Mouse (Mus musculus): ENCODE data around the gene Syt12. TPM values are rescaled to one million over a fixed set of nuclear protein-coding genes. Genes with fewer than 3 reads are reported as not detected.
"Not testable (repeated sequence)": the region's sequence is repeated elsewhere in the genome, so short reads cannot be mapped to it uniquely, and the experiment has no call there.

The Syt12 gene
- polyA plus RNA-seq, 1 experiment = not detected

DNA sequence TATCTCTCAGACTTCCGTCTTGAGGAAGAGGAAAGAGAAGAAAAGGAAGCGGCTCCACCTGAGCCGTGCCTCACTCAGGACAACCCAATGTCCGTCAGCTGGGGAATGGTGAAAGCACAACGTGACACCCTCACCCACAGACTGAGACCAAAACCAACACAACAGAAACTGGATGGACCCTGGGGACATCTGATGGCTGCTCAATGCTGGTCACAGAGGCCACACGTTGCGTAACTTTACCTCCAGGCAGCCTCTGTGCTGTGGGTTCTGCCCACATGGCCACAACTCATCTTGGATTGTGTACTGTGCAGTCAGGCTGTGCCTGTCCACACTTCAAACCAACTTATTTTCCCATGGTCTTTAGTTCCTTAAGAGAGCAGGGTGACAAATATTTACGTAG, 15.3 kb downstream of the Syt12 start:
- TF ChIP-seq CTCF (IDR thresholded peaks at IDR 0.05; ENCODE audit: control insufficient read depth, insufficient read depth, low read length) = no peak
- no peak for TF ChIP-seq POLR2A (IDR thresholded peaks at IDR 0.05; ENCODE audit: borderline replicate concordance, control insufficient read depth, low read depth, low read length)
- H3K27ac ChIP-seq (ENCODE audit: control insufficient read depth, insufficient read depth, low read depth, low read length, poor library complexity) = no peak overlapping the region
- peaks cover 2% of the 10 kb centered on the region for H3K4me1 ChIP-seq (ENCODE audit: control insufficient read depth, insufficient read depth, low read length)
- WGBS = 24% methylated on average over 8 of the region's 8 CpGs
- no peak overlapping the region for H3K4me3 ChIP-seq (replicated peaks; ENCODE audit: control insufficient read depth, low read depth, low read length)

DNA sequence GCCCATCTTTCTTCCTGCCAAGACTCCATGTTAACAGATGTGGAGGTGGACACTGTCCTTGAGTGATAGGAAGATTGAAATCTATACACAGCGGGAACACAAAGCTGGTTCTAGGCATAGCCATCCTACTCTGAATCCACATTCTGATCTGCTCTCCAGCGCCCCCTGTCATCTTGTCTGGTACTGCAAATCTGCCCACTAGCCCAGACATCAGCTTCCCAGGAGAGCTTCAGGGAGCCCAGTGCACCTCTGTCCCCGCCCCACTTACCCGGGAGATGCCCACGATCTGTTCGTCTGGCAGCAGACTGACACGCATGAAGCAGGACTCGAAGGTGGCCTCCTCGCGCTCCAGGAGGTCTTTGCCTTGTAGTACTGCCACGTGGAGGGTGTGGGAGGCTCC, 21.0 kb downstream of the Syt12 start:
- no peaks in the 10 kb centered on the region for H3K4me1 ChIP-seq (ENCODE audit: control insufficient read depth, insufficient read depth, low read length)
- TF ChIP-seq POLR2A (IDR thresholded peaks at IDR 0.05; ENCODE audit: borderline replicate concordance, control insufficient read depth, low read depth, low read length) (no peak), CTCF (IDR thresholded peaks at IDR 0.05; ENCODE audit: control insufficient read depth, insufficient read depth, low read length) (peak; percentile 62)
- H3K27ac ChIP-seq (ENCODE audit: control insufficient read depth, insufficient read depth, low read depth, low read length, poor library complexity) = no peak overlapping the region
- H3K4me3 ChIP-seq (replicated peaks; ENCODE audit: control insufficient read depth, low read depth, low read length) = no peak overlapping the region
- WGBS = 15% methylated on average over 11 of the region's 11 CpGs

DNA sequence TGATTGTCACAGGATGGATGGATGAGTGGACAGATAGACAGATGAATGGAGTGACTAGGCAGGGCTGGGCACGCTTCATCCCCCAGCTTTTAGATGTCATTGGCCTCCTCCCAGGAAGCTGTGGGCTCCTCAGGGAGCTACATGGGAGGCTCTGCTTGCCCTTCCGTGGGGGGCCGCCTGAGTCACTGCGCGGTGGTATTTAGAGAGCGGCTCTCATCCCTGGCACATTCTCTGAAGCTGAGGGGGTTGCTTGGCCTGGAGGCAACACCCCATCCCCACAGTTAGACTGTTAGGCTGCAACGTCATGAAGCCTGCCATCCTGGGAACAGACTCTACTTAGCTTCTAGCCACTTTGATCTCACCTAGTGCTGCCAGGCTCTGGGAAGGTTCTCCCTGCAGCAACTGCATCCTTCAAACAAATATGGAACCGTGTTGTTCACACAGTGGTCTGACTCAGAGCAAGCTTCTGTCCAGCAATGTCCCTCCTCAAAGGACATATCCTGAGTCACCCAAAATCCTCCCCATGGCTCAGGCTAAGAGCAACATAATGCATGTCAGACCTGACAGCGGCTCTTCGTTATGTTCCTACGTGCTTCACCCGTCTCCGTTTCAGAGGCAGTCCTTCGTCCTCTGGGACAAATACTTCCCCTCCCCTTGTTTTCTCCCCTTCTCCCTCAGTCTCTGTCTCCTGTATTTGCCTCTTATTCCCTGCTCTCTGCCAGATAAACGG, 22.0 kb downstream of the Syt12 start:
- no peak overlapping the region for H3K27ac ChIP-seq (ENCODE audit: control insufficient read depth, insufficient read depth, low read depth, low read length, poor library complexity)
- TF ChIP-seq POLR2A (IDR thresholded peaks at IDR 0.05; ENCODE audit: borderline replicate concordance, control insufficient read depth, low read depth, low read length) (no peak), CTCF (IDR thresholded peaks at IDR 0.05; ENCODE audit: control insufficient read depth, insufficient read depth, low read length) (no peak)
- WGBS = 82% methylated on average over 15 of the region's 15 CpGs

DNA sequence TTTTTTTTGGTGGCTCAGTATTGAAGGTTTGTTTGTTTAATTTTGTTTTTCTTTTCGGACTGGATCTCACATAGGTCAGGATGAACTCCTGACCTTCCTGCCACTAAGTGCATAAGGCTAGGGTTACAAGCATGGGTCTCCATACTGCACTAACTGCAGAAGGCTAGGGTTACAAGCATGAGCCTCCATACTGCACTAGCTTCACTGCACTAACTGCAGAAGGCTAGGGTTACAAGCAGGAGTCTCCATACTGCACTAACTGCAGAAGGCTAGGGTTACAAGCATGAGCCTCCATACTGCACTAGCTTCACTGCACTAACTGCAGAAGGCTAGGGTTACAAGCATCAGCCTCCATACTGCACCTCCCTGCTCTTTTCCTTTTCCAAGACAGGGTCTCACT, 23.2 kb downstream of the Syt12 start:
- H3K4me3 ChIP-seq (replicated peaks; ENCODE audit: control insufficient read depth, low read depth, low read length); H3K27ac ChIP-seq (ENCODE audit: control insufficient read depth, insufficient read depth, low read depth, low read length, poor library complexity): not testable (repeated sequence)
- 57% methylated on average over 1 of the region's 1 CpGs for WGBS

More for the DNA sequence above, 22.0 kb downstream of the Syt12 start:
- no peak overlapping the region for H3K4me3 ChIP-seq (replicated peaks; ENCODE audit: control insufficient read depth, low read depth, low read length)
- no peaks in the 10 kb centered on the region for H3K4me1 ChIP-seq (ENCODE audit: control insufficient read depth, insufficient read depth, low read length)

DNA sequence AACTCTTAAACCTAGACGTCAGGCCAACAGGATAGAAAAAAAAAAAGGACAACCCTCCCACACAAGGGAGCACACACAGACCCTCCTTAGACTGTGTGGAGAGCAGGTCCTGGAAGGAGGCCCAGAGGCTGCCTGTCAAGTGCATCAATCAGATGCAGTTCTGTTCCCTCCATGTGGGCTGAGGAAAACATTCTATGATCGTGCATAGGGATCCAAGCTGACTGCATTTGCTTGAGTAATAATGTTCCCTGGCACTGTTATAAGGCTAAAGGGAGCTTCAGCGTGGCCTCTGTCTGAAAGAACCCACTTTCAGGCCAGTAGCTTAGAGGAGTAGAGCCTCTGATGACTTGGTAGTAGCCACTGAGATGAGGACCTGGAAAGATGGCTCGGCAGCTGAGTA, 24.7 kb downstream of the Syt12 start:
- TF ChIP-seq POLR2A (IDR thresholded peaks at IDR 0.05; ENCODE audit: borderline replicate concordance, control insufficient read depth, low read depth, low read length) (no peak), CTCF (IDR thresholded peaks at IDR 0.05; ENCODE audit: control insufficient read depth, insufficient read depth, low read length) (no peak)
- H3K4me1 ChIP-seq (ENCODE audit: control insufficient read depth, insufficient read depth, low read length) = no peaks in the 10 kb centered on the region
- WGBS = 66% methylated on average over 4 of the region's 4 CpGs
- no peak overlapping the region for H3K27ac ChIP-seq (ENCODE audit: control insufficient read depth, insufficient read depth, low read depth, low read length, poor library complexity)
- no peak overlapping the region for H3K4me3 ChIP-seq (replicated peaks; ENCODE audit: control insufficient read depth, low read depth, low read length)

More for the DNA sequence above, 23.2 kb downstream of the Syt12 start:
- H3K4me1 ChIP-seq (ENCODE audit: control insufficient read depth, insufficient read depth, low read length) = not testable (repeated sequence)

DNA sequence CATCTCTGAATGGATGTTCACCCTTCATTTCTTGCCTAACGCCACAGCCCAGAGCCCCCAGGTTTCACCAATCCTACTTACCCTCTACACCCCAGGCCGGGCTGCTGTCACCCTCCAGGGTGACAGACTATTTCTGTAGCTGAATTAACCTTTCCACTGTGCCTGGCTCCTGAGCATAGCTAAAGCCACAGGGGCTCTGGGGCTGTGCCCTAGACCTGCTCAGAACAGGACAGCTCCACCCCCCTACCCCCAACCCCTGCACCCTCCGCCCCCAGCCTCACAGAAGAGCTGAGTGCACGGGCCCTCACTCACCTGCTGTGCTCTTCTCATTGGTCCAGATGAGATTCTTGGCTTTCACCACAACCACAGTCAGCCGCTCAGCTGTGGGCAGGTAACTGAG, 25.3 kb downstream of the Syt12 start:
- 68% methylated on average over 5 of the region's 5 CpGs for WGBS
- H3K4me1 ChIP-seq (ENCODE audit: control insufficient read depth, insufficient read depth, low read length) = no peaks in the 10 kb centered on the region

DNA sequence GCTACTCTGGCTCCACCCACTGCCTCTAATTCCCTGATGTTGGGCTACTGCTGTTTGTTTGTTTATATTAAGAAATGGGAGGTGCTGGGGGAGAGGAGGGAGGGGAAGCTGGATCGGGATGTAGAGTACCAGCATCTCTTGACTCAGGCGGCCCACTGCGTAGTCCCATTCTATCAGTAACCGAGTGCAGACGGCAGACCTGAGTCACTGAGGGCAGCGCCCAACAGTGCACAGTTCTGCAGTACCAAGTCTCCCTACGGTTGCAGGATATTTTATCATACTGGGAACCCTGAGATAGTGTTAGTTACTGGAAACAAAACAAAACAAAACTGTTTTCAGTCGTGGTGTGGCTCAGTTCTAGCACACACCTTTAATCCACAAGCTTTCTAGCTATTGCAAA, 26.1 kb downstream of the Syt12 start:
- Histone ChIP-seq H3K4me1 (ENCODE audit: control insufficient read depth, insufficient read depth, low read length) (no peaks in the 10 kb centered on the region), H3K27ac (ENCODE audit: control insufficient read depth, insufficient read depth, low read depth, low read length, poor library complexity) (no peak overlapping the region), H3K4me3 (replicated peaks; ENCODE audit: control insufficient read depth, low read depth, low read length) (no peak overlapping the region)
- WGBS = 74% methylated on average over 8 of the region's 8 CpGs
- TF ChIP-seq POLR2A (IDR thresholded peaks at IDR 0.05; ENCODE audit: borderline replicate concordance, control insufficient read depth, low read depth, low read length) = no peak

More for the DNA sequence above, 25.3 kb downstream of the Syt12 start:
- Histone ChIP-seq H3K27ac (ENCODE audit: control insufficient read depth, insufficient read depth, low read depth, low read length, poor library complexity) (no peak overlapping the region), H3K4me3 (replicated peaks; ENCODE audit: control insufficient read depth, low read depth, low read length) (no peak overlapping the region)
- TF ChIP-seq POLR2A (IDR thresholded peaks at IDR 0.05; ENCODE audit: borderline replicate concordance, control insufficient read depth, low read depth, low read length) = no peak
- no peak for TF ChIP-seq CTCF (IDR thresholded peaks at IDR 0.05; ENCODE audit: control insufficient read depth, insufficient read depth, low read length)

DNA sequence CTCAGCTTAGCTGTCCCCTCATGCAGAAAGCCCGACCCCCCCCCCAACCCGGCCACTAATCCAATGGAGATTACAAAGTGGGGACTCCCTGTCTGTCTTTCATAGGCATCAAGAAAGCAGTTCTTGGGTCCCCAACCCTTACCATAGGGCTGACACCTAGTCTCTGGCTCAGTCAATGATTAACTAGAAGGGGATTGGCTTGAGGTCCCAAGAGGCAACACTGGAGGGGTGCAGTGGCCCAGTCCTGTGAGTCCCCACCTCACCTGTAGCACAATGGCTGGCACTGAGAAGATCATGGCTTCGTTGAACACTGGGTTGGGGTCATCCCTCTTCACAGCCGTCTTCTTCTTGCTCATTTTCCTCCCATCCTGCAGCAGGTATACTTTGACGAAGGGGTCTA, 26.6 kb downstream of the Syt12 start:
- Histone ChIP-seq H3K4me3 (replicated peaks; ENCODE audit: control insufficient read depth, low read depth, low read length) (no peak overlapping the region), H3K4me1 (ENCODE audit: control insufficient read depth, insufficient read depth, low read length) (no peaks in the 10 kb centered on the region), H3K27ac (ENCODE audit: control insufficient read depth, insufficient read depth, low read depth, low read length, poor library complexity) (no peak overlapping the region)
- WGBS = 76% methylated on average over 5 of the region's 5 CpGs
- no peak for TF ChIP-seq CTCF (IDR thresholded peaks at IDR 0.05; ENCODE audit: control insufficient read depth, insufficient read depth, low read length)
- TF ChIP-seq POLR2A (IDR thresholded peaks at IDR 0.05; ENCODE audit: borderline replicate concordance, control insufficient read depth, low read depth, low read length) = no peak

DNA sequence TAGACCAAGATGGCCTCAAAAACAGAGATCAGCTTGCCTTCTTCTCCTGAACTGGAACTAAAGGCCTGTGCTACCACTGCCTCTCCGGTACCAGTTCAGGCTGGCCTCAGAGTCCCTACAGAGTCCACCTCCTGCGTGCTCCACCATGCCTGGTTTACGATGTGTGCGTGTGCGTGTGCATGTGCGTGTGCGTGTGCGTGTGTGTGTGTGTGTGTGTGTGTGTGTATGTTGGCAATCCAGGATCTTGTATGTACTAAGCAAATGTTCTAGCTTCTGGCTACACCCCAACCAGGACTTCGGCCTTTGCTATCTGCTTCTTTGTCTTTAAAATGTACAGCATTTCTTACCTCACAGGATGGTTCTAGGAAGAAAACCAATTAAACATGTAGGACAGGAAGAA, 28.0 kb downstream of the Syt12 start:
- TF ChIP-seq POLR2A (IDR thresholded peaks at IDR 0.05; ENCODE audit: borderline replicate concordance, control insufficient read depth, low read depth, low read length) (no peak), CTCF (IDR thresholded peaks at IDR 0.05; ENCODE audit: control insufficient read depth, insufficient read depth, low read length) (no peak)
- Histone ChIP-seq H3K27ac (ENCODE audit: control insufficient read depth, insufficient read depth, low read depth, low read length, poor library complexity) (no peak overlapping the region), H3K4me1 (ENCODE audit: control insufficient read depth, insufficient read depth, low read length) (no peaks in the 10 kb centered on the region), H3K4me3 (replicated peaks; ENCODE audit: control insufficient read depth, low read depth, low read length) (no peak overlapping the region)
- WGBS = 83% methylated on average over 9 of the region's 9 CpGs

Data from bone marrow, adult 2 months (tissue).